Mouse (Mus musculus): ENCODE data around the gene Mertk.

DNA sequence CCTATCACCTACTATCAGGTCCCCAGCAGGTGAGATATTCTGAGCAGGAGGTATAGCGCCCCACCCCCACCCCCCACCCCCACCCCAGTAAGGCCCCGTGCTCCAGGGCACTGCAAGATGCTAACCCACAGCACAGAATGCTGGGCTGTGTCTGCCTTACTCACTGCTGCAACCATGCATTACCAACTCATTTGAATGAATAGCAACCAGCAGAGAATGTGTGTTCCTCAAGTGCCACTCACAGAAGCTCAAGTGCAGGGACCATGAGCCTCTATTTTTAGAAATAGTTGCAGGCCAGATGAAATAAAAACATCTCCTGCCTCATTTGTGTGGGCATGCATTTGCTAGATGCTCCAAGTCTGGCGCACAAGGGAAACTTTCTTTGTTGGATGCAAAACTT, 28.8 kb downstream of the Mertk start:
- TF ChIP-seq CTCF (IDR thresholded peaks at IDR 0.05; ENCODE audit: extremely low read depth, insufficient read length, insufficient replicate concordance, low read depth, low read length) (no peak), POLR2A (IDR thresholded peaks at IDR 0.05; ENCODE audit: low read depth, low read length) (no peak)

Measured in small intestine, adult 2 months (tissue).